Comparison of ENCODE assay signal across 19 mouse cellular contexts in genomic region chr11:80555416-80555815, GRCm38 (mm10).
DNase-seq lines count a peak whose midpoint lies in the region.
"Had no signal": no experiment of that assay in that cellular context is flagged by ENCODE, and none has a peak within 500 bp of the region (broad histone marks: within the 10 kb centered on the region; RNA-seq: fewer than 3 reads in every experiment).

No protein-coding gene starts in this region.

- DNase-seq in layer of hippocampus, adult 8-10 months (ENCODE audit: low spot score in 2 of 2): peak; percentile 27 to 46
- DNase-seq in layer of hippocampus, postnatal 10 days (ENCODE audit: low spot score in 2 of 2): no peak
- peak; percentile 85 for DNase-seq in brain, adult 2 months (ENCODE audit: low read depth, low spot score)
- peak; percentile 51 to 70 for DNase-seq in left cerebral cortex, adult 9 months (ENCODE audit: low spot score in 2 of 2)
- DNase-seq in right cerebral cortex, adult 2 months (ENCODE audit: low spot score in 2 of 2): peak; percentile 57
- DNase-seq in Muller cell, postnatal 12 days (ENCODE audit: inconsistent ontology term): no peak
- no peak for DNase-seq in MN1 (ENCODE audit: low spot score)
- DNase-seq: adrenal gland, adult 8-10 months; cerebellum, adult 8-10 months; cerebellum, postnatal 25 days; gastrocnemius, postnatal 10 days; heart, postnatal 36 days; kidney, adult 2 months; kidney, postnatal 4 days; liver, embryonic 13.5 days; lung, adult 18-20 months; lung, postnatal 14 days; midbrain, embryonic 14.5 days; thymus, postnatal 14 days had no signal

Comparison
In these comparisons a context has a peak if more than half of its experiments do, and no peak if none do; other contexts are left out.
1. DNase-seq: peak in layer of hippocampus, adult 8-10 months (2 of 2), brain, adult 2 months (single experiment), left cerebral cortex, adult 9 months (2 of 2) and right cerebral cortex, adult 2 months (2 of 2); none in layer of hippocampus, postnatal 10 days (0 of 2), Muller cell, postnatal 12 days (single experiment) and MN1 (single experiment).